Mouse (Mus musculus) Muller cell, postnatal 12 days (primary cell): ENCODE measurements around the gene Gcnt1.
A peak's percentile ranks its signal among the peaks of the same experiment; 100 is the strongest.

Experiments used
- DNase-seq: peaks from one replicate; pipeline ENCODE4 v3.0.0-alpha.2; 2015; ENCODE audit errors: inconsistent ontology term

Gene Gcnt1

DNA sequence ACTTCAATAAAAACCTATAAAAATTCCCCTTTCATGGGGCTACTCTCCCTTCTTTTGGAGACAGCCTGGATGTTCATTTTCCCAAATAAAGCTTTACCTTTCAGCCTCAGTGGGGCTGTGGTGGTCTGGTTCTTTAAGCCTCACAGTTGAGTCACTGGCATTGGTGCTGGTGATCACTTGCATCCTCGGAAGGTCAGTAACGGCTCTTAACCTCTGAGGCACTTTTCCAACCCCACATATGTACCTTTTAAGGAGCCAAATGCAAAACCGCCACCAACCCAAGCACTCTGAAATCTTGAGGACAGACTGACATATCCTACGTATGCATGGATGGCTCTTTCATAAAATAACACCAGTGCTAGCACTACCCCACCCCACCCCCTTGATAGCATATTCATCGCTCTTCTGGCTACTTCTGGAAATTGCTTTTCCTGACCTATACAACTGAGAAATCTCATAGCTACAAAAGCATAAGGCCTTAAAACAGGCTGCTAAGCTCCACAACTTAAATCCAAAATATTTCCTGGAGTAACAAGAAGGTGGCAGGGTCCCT is 48.9 kb downstream of the Gcnt1 start:
- DNase-seq: no peak

DNA sequence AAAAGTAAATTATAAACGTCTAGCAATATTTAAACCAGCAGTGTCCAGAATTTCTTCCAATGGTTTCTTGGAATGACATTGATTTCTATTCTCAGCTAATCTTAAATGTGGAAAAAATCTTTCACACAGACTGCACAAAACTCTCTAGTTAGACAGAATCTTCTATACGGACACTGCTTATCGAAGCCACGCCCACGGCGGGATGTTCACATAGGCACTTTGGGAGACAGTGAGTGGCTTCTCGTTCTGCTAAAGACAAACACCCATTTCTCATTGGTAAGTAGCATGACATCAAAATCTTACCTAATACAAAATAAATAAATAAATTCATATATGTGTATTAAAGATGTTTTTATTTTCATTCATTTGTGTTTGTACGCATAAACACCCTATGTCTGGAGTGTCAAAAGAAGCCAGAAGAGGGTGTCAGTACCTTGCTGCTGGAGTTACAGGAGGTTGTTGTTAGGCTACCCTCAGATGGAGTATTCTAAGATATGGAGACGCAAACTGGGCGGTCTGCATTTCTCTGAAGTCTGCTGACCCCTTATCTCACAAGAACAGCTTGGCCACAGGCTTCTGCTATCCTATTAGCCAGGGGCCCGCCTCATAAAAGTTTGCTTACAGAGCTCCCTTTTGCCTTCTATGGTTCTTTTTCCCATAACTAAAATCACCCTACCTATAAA is 49.5 kb downstream of the Gcnt1 start:
- no peak for DNase-seq

DNA sequence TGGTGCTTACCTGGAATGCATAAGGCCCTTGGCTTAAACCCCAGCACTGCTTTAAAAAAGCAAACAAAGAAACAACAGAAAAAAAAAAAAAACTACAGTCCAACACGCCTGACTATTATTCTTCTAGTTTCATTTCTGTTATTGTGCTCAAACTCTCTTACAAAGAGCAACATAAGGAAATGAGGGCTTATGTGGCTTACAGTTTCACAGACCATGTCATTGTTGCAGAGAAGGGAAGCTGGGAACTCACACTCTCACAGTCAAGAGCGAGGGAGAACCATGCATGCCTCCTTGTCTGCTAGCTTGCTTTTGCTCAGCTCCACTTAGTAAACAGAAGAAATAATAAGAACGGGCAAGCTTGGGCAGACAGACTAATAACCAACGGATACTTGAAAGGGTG is 52.9 kb downstream of the Gcnt1 start:
- DNase-seq: no peak

GRCm38 (mm10) chr19:17318733-17319132 is 53.9 kb downstream of the Gcnt1 start:
- DNase-seq: peak; percentile 41

DNA sequence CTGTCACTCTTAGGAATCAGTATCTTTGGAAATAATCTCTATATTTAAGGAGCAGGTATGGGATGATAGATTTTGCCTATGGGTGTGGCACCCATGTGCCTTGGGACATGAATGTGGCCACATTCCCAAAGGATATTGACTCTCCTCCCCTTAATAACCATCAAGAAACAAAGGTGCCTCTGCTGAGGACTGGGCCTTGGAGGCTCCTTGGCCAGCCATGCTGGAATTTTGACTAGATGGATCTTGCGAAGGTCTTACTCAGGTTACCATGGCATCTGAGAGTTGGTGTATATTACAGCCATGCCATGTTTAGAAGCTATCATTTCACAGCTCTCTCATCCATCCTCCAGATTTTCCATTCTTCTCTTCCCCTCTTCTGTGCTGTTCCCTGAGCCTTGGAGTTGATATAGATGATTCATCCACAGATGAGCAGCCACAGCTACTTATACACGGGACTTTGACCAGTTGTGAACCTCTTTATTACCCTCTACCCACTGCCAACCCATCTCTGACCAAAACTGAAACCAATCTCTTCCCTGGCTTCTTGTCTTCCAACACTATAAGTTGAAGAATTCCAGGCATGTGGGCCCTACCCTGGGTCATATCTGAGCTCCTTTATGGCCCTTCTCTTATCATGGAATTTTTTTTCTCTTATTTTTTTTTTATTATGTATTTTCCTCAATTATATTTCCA is 56.2 kb downstream of the Gcnt1 start:
- DNase-seq: no peak

GRCm38 (mm10) chr19:17314451-17314850 is 58.2 kb downstream of the Gcnt1 start:
- no peak for DNase-seq

DNA sequence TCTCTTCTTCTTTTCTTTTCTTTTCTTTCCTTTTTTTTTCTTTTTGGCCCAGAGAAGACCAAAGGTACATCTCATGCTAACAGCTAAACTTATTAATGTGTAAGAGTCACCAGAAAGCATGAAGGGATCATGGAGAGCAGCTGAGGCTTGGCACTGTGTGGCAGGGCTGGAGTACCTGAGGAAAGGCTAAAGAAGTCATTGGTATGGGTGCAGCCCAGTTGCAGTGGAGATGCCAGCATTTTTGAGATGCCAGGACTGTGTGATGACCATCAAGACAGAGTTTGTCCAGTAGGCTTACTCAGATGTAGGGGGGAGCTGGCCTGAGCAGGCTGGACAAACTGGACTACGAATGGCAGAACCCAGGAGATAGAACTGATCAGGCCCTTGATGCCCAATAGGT is 58.9 kb downstream of the Gcnt1 start:
- no peak for DNase-seq

DNA sequence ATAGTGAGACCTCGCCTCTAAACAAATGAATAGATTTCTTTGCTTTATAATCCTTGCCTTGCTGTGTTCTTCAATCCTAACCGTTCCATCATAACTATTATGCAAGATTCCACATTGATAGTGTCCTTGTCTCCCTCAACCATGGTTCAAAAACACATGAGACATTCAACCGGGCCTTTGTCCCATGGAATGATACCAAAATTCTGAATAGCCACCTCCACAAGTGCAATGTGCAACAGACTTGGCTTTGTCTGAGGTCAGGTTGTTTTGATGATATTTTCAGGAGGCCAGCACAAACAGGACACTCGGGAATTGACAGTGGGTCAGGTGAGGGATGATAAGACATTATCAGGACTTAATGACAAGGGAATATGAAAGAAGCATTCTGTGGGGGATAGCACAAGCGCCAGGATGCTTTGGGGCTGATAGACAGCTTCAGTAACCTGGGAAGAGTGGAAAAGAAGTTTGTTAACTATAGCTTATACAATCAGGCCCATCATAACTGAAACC is 59.9 kb downstream of the Gcnt1 start:
- no peak for DNase-seq

DNA sequence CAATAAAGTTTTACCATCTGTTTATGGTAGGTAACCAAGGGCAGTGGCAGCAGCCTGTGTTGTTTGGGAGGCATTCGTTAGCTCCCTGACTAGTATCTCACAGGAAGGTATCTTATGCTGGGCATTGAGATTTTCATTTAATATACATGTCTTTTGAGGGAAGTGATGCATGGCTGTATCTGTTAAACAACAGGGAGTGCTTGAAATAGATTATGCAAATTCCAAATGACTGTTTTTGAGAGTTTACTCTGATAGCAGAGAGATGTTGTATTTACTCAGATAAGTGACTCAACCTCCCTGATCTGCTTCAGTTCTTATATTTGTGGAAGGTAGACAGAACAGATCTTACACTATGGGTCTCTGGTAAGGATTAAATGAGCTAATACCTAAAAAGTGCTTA is 61.1 kb downstream of the Gcnt1 start:
- no peak for DNase-seq

DNA sequence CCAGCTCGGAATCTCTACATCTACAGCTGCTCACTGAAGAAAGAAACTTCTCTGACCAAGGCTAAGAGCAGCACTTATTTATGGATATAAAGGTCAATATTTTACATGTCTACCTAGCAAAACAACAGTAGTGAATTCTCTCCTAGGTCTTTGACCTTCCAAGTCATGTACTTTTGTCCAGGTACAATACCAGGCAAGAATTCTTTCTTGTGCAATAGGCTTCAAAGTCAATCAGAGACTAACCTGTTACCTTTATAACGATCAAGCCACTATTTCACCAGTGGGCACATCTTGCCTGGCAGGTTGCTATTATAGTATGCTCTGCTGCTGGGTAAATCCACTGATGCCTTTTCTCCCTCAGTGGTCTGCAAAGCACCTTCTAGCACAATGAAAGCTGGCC is 61.6 kb downstream of the Gcnt1 start:
- no peak for DNase-seq

DNA sequence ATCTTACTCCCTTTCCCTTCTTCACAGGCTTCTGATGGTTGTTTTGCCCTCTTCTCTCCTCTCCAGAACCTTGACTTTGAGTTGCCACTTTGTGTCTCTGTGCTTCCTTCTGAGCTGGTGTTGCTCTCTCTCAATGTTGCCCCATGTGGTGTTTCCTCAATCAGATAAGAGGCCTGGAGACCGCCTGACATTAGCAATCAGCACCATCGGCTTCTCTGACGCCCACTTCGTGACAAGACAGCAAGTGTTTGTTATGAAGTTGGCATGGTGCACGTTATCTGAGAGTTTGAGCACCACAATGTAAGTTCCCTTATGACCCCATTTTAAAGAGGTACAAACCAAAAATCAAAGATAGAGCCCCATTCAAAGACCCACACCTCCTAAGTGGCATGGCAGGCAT is 76.6 kb downstream of the Gcnt1 start:
- no peak for DNase-seq

GRCm38 (mm10) chr19:17295211-17295766 is 77.4 kb downstream of the Gcnt1 start:
- DNase-seq: no peak

DNA sequence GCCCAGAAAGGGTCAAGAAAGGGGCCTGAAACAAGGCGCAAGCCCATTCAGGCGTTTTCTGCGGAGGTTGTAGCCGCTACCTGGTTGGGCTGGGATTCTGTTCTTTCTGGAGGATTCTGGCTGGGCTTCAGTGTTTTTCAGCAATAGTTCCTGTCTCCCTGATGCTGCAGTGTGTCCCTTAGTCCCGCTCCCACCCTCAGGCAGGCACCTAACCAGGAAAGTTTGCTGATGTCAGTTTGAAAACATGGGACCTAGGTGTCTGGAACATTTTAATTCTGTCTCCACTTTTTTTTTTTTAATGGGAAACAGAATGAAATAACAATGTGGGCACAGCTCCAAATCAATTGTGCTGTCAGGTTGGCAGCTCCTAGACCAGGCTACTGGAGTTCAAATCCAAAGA is 78.5 kb downstream of the Gcnt1 start:
- DNase-seq: no peak

DNA sequence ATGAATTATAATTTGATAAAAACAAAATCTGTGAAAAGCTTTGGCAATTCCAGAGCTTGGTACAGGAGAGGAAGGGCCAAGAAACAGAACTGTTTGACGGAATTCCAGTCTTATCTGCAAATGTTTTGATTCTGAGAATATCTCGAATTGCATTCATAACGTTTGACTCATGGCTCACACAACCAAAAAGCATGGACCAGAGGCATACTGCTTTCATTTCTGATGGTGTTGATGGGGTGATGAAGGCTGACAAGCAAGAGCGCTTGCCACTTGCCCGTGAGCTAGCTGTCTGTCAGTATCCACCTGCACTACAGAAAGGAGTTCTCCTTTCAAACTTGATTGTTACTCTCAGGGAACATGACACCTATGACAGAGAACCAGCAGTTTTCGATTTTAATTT is 83.1 kb downstream of the Gcnt1 start:
- no peak for DNase-seq

DNA sequence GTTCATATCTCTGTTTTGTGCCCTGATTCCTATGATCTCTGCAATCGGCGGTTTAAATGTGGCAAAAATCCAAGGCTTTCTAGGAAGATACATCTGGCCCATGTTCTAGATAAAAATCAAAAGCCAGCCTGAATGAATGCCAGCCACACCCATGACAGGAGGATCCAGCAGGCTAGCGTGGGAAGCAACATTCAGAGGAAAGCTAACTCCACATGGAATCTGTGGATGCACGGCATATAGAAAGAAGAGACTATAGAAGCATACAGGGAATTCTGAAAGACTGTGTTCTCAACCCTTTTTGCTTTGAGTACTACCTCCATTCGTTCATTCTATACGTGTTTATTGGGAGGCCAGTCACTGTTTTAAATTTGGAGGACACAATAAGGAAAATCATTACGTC is 86.6 kb downstream of the Gcnt1 start:
- DNase-seq: no peak

DNA sequence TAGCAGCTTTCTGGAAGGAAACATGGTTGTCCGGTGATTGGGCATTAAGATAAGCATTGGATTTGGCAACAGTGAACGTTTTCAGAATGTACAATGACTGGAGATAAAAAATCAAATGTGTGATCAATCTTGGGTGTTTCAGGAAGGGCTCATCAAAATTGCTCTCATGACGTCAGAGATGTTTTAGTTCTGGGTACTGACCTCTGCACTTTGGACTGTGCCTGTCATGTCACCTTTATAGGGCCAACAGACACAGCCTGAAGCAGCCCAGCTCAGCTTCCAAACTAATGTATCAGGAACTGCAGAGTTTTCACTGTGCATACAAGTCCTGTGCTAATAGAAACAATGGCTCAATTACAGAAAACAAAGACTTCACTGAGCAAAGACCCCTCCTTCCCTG is 89.3 kb downstream of the Gcnt1 start:
- no peak for DNase-seq

- DNase-seq: no peak
These were observed 94.1 kb downstream of the Gcnt1 start for GRCm38 (mm10) chr19:17278381-17279051.
